In genomic region chr16:37973239-37973638, GRCm38 (mm10) we compare ENCODE assay signal across 3 mouse cellular contexts. TPM values are rescaled to one million over a fixed set of nuclear protein-coding genes. Genes with fewer than 3 reads are reported as not detected.
"Had no signal": no experiment of that assay in that cellular context is flagged by ENCODE, and none has a peak within 500 bp of the region (broad histone marks: within the 10 kb centered on the region; RNA-seq: fewer than 3 reads in every experiment).

No protein-coding gene starts in this region.

RNA-seq across cellular contexts. Expression of gene Gpr156, which starts 56.9 kb away (rescaled TPM):
- polyA plus RNA-seq: kidney, adult 2 months; liver, embryonic 11.5 days; liver, embryonic 15.5 days had no signal
